Mouse (Mus musculus) stomach, embryonic 16.5 days (tissue): Measurements from ENCODE around the gene Ly6g6f. TPM values are rescaled to one million over a fixed set of nuclear protein-coding genes. Genes with fewer than 3 reads are reported as not detected.

Source experiments
- ATAC-seq: fragments of 200-750 bp; cut with Nextera tagmentation; 2 replicates; pipeline ENCODE4 v1.8.0; 2017; ENCODE audit warnings: moderate number of reproducible peaks, moderate TSS enrichment; ENCODE audit not compliant: insufficient read depth, low FRiP score
- H3K27ac ChIP-seq: fragments of 300-500 bp; sonication (generic); 2 replicates; pipeline ENCODE4 v1.5.1; 2014; ENCODE audit warnings: low read length
- H3K27me3 ChIP-seq: fragments of 300-500 bp; sonication (generic); 2 replicates; pipeline ENCODE4 v1.6.1; 2014; ENCODE audit warnings: low read length, control low read depth, mixed read lengths; ENCODE audit not compliant: control insufficient read depth, insufficient read depth
- H3K36me3 ChIP-seq: fragments of 300-500 bp; sonication (generic); 2 replicates; pipeline ENCODE4 v1.6.1; 2014; ENCODE audit warnings: low read length; ENCODE audit not compliant: control insufficient read depth, insufficient read depth
- H3K4me1 ChIP-seq: fragments of 300-500 bp; sonication (generic); 2 replicates; pipeline ENCODE4 v1.6.1; 2014; ENCODE audit warnings: low read length, control low read depth, mixed read lengths; ENCODE audit not compliant: control insufficient read depth, insufficient read depth
- H3K4me2 ChIP-seq: fragments of 300-500 bp; sonication (generic); 2 replicates; pipeline ENCODE4 v1.6.1; 2014; ENCODE audit warnings: low read depth, low read length, mixed read lengths
- H3K4me3 ChIP-seq: fragments of 300-500 bp; sonication (generic); replicated peaks from 2 replicates; pipeline ENCODE4 v1.5.1; 2014; ENCODE audit warnings: mild to moderate bottlenecking, low read length
- H3K9ac ChIP-seq: fragments of 300-500 bp; sonication (generic); 2 replicates; pipeline ENCODE4 v1.6.1; 2014; ENCODE audit warnings: low read length
- H3K9me3 ChIP-seq: fragments of 300-500 bp; sonication (generic); replicated peaks from 2 replicates; pipeline ENCODE4 v1.6.1; 2016; ENCODE audit warnings: low read length, control low read depth; ENCODE audit not compliant: control insufficient read depth
- WGBS: fragments of 180-500 bp; shearing (Covaris S2); extraction: QIAGEN DNeasy Blood & Tissue Kit; methylation state at CpG from one replicate; pipeline ENCODE4 v1.1.7; 2014; 5-methylcytosine and 5-hydroxymethylcytosine counted together
- polyA plus RNA-seq: library from polyadenylated mRNA; unstranded; fragments of >200 nt; fragmentation: Nextera tagmentation; extraction: Ambion mirVana; gene quantifications from 2 replicates; pipeline ENCODE4 v1.2.1, GENCODE M21; 2015

Ly6g6f gene
- polyA plus RNA-seq, 1 experiment from 2014 or later = 0.54 TPM

- no peaks in the 10 kb centered on the region for H3K9me3 ChIP-seq
- H3K27me3 ChIP-seq = no peaks in the 10 kb centered on the region
- H3K36me3 ChIP-seq = peaks cover 13% of the 10 kb centered on the region; the same call in 1 of the 2 replicates
- WGBS = 85% methylated on average over 8 of the region's 8 CpGs
- no peak within 1 kb of the TSS for H3K27ac ChIP-seq
- H3K4me3 ChIP-seq = no peak within 1 kb of the TSS
- ATAC-seq = no peak
- no peak within 1 kb of the TSS for H3K4me2 ChIP-seq
- H3K9ac ChIP-seq = no peak within 1 kb of the TSS
- peaks cover 8% of the 10 kb centered on the region for H3K4me1 ChIP-seq
Measured at GRCm38 (mm10) chr17:35115046-35116019, 29.9 kb upstream of the Ly6g6f start, which contains the start of gene Ly6g5b. Gene Ly6g5b (minus strand): TSS chr17:35115428.

GRCm38 (mm10) chr17:35111774-35112173 is 26.4 kb upstream of the Ly6g6f start:
- no peak overlapping the region for H3K9ac ChIP-seq
- 70% methylated on average over 9 of the region's 9 CpGs for WGBS
- no peak for ATAC-seq
- H3K9me3 ChIP-seq = no peaks in the 10 kb centered on the region
- H3K27ac ChIP-seq = no peak overlapping the region
- H3K4me1 ChIP-seq = no peaks in the 10 kb centered on the region
- no peaks in the 10 kb centered on the region; the same call in 1 of the 2 replicates for H3K36me3 ChIP-seq
- no peaks in the 10 kb centered on the region for H3K27me3 ChIP-seq
- no peak overlapping the region for H3K4me3 ChIP-seq
- H3K4me2 ChIP-seq = no peak overlapping the region

GRCm38 (mm10) chr17:35108097-35108496 is 22.7 kb upstream of the Ly6g6f start, which contains the start of gene Ly6g5c:
Gene Ly6g5c (plus strand): TSS chr17:35108279.
- H3K9me3 ChIP-seq = no peaks in the 10 kb centered on the region
- no peak within 1 kb of the TSS for H3K9ac ChIP-seq
- no peak within 1 kb of the TSS for H3K4me3 ChIP-seq
- H3K4me1 ChIP-seq = no peaks in the 10 kb centered on the region
- no peaks in the 10 kb centered on the region for H3K27me3 ChIP-seq
- no peak within 1 kb of the TSS for H3K4me2 ChIP-seq
- no peak for ATAC-seq
- no peak within 1 kb of the TSS for H3K27ac ChIP-seq
- 84% methylated on average over 6 of the region's 6 CpGs for WGBS
- no peaks in the 10 kb centered on the region for H3K36me3 ChIP-seq

GRCm38 (mm10) chr17:35106522-35106921 is 21.1 kb upstream of the Ly6g6f start:
- Histone ChIP-seq H3K4me3 (no peak overlapping the region), H3K9ac (no peak overlapping the region), H3K27me3 (no peaks in the 10 kb centered on the region), H3K36me3 (peaks cover 11% of the 10 kb centered on the region; the same call in 1 of the 2 replicates), H3K4me1 (no peaks in the 10 kb centered on the region), H3K4me2 (no peak overlapping the region), H3K27ac (no peak overlapping the region), H3K9me3 (no peaks in the 10 kb centered on the region)
- ATAC-seq = no peak
- 60% methylated on average over 3 of the region's 3 CpGs for WGBS

GRCm38 (mm10) chr17:35105740-35106389 is 20.5 kb upstream of the Ly6g6f start:
- 22% methylated on average over 13 of the region's 13 CpGs for WGBS
- H3K9ac ChIP-seq = no peak overlapping the region
- H3K4me3 ChIP-seq = no peak overlapping the region

GRCm38 (mm10) chr17:35104754-35105153 is 19.3 kb upstream of the Ly6g6f start:
- H3K4me1 ChIP-seq = no peaks in the 10 kb centered on the region
- H3K9me3 ChIP-seq = no peaks in the 10 kb centered on the region
- H3K9ac ChIP-seq = no peak overlapping the region
- no peaks in the 10 kb centered on the region for H3K27me3 ChIP-seq
- 75% methylated on average over 6 of the region's 6 CpGs for WGBS
- H3K4me3 ChIP-seq = no peak overlapping the region
- no peak overlapping the region for H3K27ac ChIP-seq
- no peak overlapping the region for H3K4me2 ChIP-seq
- no peak for ATAC-seq
- peaks cover 12% of the 10 kb centered on the region; the same call in 1 of the 2 replicates for H3K36me3 ChIP-seq

More at GRCm38 (mm10) chr17:35105740-35106389, 20.5 kb upstream of the Ly6g6f start:
- Histone ChIP-seq H3K4me1 (no peaks in the 10 kb centered on the region), H3K27me3 (no peaks in the 10 kb centered on the region), H3K36me3 (peaks cover 11% of the 10 kb centered on the region; the same call in 1 of the 2 replicates), H3K27ac (no peak overlapping the region), H3K4me2 (peak overlapping the region; percentile 19; the same call in 1 of the 2 replicates), H3K9me3 (no peaks in the 10 kb centered on the region)
- ATAC-seq = no peak; the same call in 1 of the 2 replicates

GRCm38 (mm10) chr17:35104079-35104478 is 18.7 kb upstream of the Ly6g6f start:
- no peaks in the 10 kb centered on the region for H3K27me3 ChIP-seq
- no peak overlapping the region for H3K27ac ChIP-seq
- 87% methylated on average over 7 of the region's 7 CpGs for WGBS

GRCm38 (mm10) chr17:35103221-35103690 is 17.8 kb upstream of the Ly6g6f start:
- Histone ChIP-seq H3K4me2 (no peak overlapping the region), H3K9ac (no peak overlapping the region), H3K27me3 (no peaks in the 10 kb centered on the region), H3K27ac (no peak overlapping the region), H3K4me3 (no peak overlapping the region), H3K36me3 (peaks cover 15% of the 10 kb centered on the region; the same call in 1 of the 2 replicates), H3K9me3 (no peaks in the 10 kb centered on the region), H3K4me1 (no peaks in the 10 kb centered on the region)
- no peak for ATAC-seq
- WGBS = 56% methylated on average over 6 of the region's 6 CpGs

More at GRCm38 (mm10) chr17:35104079-35104478, 18.7 kb upstream of the Ly6g6f start:
- H3K4me3 ChIP-seq = no peak overlapping the region
- no peak overlapping the region for H3K9ac ChIP-seq
- no peaks in the 10 kb centered on the region for H3K4me1 ChIP-seq
- peaks cover 15% of the 10 kb centered on the region; the same call in 1 of the 2 replicates for H3K36me3 ChIP-seq
- H3K4me2 ChIP-seq = no peak overlapping the region
- H3K9me3 ChIP-seq = no peaks in the 10 kb centered on the region
- ATAC-seq = no peak
